Mouse (Mus musculus): ENCODE measurements around the gene Smurf1.

DNA sequence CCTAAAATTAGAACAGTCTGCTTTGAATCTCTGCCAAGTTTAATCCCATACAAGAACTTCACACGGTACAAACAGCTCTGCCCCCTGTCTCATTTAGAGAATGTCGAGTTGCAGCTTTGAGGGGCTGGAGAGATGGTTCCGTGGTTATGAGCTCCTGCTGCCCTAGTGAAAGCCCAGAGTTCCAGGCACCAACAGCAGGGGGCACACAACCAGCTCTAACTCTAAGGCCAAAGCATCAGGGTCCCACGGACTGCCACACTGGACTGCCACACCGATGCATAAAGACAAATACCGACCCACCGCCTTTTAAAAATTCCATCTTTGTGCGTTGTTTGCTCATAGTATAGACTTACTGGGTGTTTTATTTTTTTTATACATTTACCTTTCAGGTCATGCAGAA, 98.7 kb downstream of the Smurf1 start:
- TF ChIP-seq CTCF (IDR thresholded peaks at IDR 0.05; ENCODE audit: borderline replicate concordance, control insufficient read depth, extremely low read depth, insufficient read depth, low read length, poor library complexity): peak; percentile 45; the same call in 1 of the 2 replicates
- TF ChIP-seq POLR2A (IDR thresholded peaks at IDR 0.05; ENCODE audit: control insufficient read depth, extremely low read depth, insufficient read depth, low read length, poor library complexity): no peak

Measured in thymus, adult 2 months (tissue).